ENCODE assay signal across 25 mouse cellular contexts in genomic region chr16:97321576-97321975, GRCm38 (mm10). TPM values are rescaled to one million over a fixed set of nuclear protein-coding genes. Genes with fewer than 3 reads are reported as not detected.
DNase-seq lines count a peak whose midpoint lies in the region; ATAC-seq and TF ChIP-seq lines count a peak whose summit lies in the region.
"Had no signal": no experiment of that assay in that cellular context is flagged by ENCODE, and none has a peak within 500 bp of the region (broad histone marks: within the 10 kb centered on the region; RNA-seq: fewer than 3 reads in every experiment).

No protein-coding gene starts in this region.

- H3K4me1 ChIP-seq in stomach, embryonic 16.5 days (ENCODE audit: control insufficient read depth, insufficient read depth, low read length): no peaks in the 10 kb centered on the region
- H3K4me1 ChIP-seq in stomach, postnatal 0 days (replicated peaks; ENCODE audit: control insufficient read depth, insufficient read depth): no peaks in the 10 kb centered on the region
- no peaks in the 10 kb centered on the region for H3K4me1 ChIP-seq in forebrain, embryonic 15.5 days
- H3K4me1 ChIP-seq: embryonic facial prominence, embryonic 12.5 days; forebrain, embryonic 13.5 days had no signal

- no peak for TF ChIP-seq EP300 in stomach, postnatal 0 days (optimal IDR thresholded peaks at IDR 0.05)

- H3K36me3 ChIP-seq in stomach, embryonic 16.5 days (ENCODE audit: control insufficient read depth, insufficient read depth, low read length): no peaks in the 10 kb centered on the region
- no peaks in the 10 kb centered on the region for H3K36me3 ChIP-seq in stomach, postnatal 0 days (ENCODE audit: control insufficient read depth, insufficient read depth, low read length)
- no peaks in the 10 kb centered on the region for H3K36me3 ChIP-seq in forebrain, embryonic 15.5 days
- H3K36me3 ChIP-seq: embryonic facial prominence, embryonic 10.5 days; embryonic facial prominence, embryonic 12.5 days; G1E had no signal

- ATAC-seq in stomach, embryonic 16.5 days (ENCODE audit: insufficient read depth, low FRiP score): 0 out of 2 replicates have a peak, but pooled peaks have one; percentile 25
- no peak for ATAC-seq in stomach, postnatal 0 days (ENCODE audit: low FRiP score, low TSS enrichment)
- no peak for ATAC-seq in forebrain, embryonic 15.5 days (replicated peaks)
- ATAC-seq: activated CD4-positive, CD25-positive, alpha-beta regulatory T cell, adult 4 months; CD4-positive, CD25-positive, alpha-beta regulatory T cell, adult 4 months; forebrain, embryonic 13.5 days; forebrain, embryonic 16.5 days; Patski had no signal

- no peak overlapping the region for H3K27ac ChIP-seq in stomach, embryonic 16.5 days (ENCODE audit: low read length)
- no peak overlapping the region for H3K27ac ChIP-seq in stomach, postnatal 0 days (replicated peaks)
- H3K27ac ChIP-seq in forebrain, embryonic 15.5 days (replicated peaks): no peak overlapping the region
- H3K27ac ChIP-seq: embryonic facial prominence, embryonic 10.5 days; embryonic facial prominence, embryonic 12.5 days; forebrain, embryonic 13.5 days had no signal

- H3K4me3 ChIP-seq in stomach, embryonic 16.5 days (replicated peaks; ENCODE audit: low read length): no peak overlapping the region
- no peak overlapping the region for H3K4me3 ChIP-seq in stomach, postnatal 0 days (ENCODE audit: low read depth, low read length)
- no peak overlapping the region for H3K4me3 ChIP-seq in forebrain, embryonic 15.5 days
- H3K4me3 ChIP-seq: embryonic facial prominence, embryonic 10.5 days; embryonic facial prominence, embryonic 12.5 days; forebrain, embryonic 13.5 days had no signal

- H3K27me3 ChIP-seq in stomach, embryonic 16.5 days (ENCODE audit: control insufficient read depth, insufficient read depth, low read length): no peaks in the 10 kb centered on the region
- H3K27me3 ChIP-seq in stomach, postnatal 0 days (ENCODE audit: control insufficient read depth, insufficient read depth, low read length): no peaks in the 10 kb centered on the region
- no peaks in the 10 kb centered on the region for H3K27me3 ChIP-seq in forebrain, embryonic 15.5 days
- H3K27me3 ChIP-seq: CH12.LX; embryonic facial prominence, embryonic 12.5 days; forebrain, embryonic 13.5 days had no signal

- TF ChIP-seq CTCF in stomach, postnatal 0 days (IDR thresholded peaks at IDR 0.05; ENCODE audit: low read depth): no peak

- no peak overlapping the region for H3K4me2 ChIP-seq in stomach, embryonic 16.5 days (ENCODE audit: low read depth, low read length)
- H3K4me2 ChIP-seq in stomach, postnatal 0 days (replicated peaks; ENCODE audit: low read depth): no peak overlapping the region
- H3K4me2 ChIP-seq in forebrain, embryonic 15.5 days (replicated peaks): no peak overlapping the region
- H3K4me2 ChIP-seq: embryonic facial prominence, embryonic 12.5 days; forebrain, embryonic 13.5 days had no signal

- no peaks in the 10 kb centered on the region for H3K9me3 ChIP-seq in stomach, embryonic 16.5 days (replicated peaks; ENCODE audit: control insufficient read depth, low read length)
- H3K9me3 ChIP-seq in stomach, postnatal 0 days (ENCODE audit: control insufficient read depth, low read length): no peaks in the 10 kb centered on the region
- no peaks in the 10 kb centered on the region for H3K9me3 ChIP-seq in forebrain, embryonic 15.5 days
- H3K9me3 ChIP-seq: embryonic facial prominence, embryonic 10.5 days; embryonic facial prominence, embryonic 12.5 days; forebrain, embryonic 13.5 days; G1E had no signal

- no peak for DNase-seq in stomach, postnatal 0 days (ENCODE audit: low spot score)
- DNase-seq in urinary bladder, postnatal 14 days (ENCODE audit: low spot score): peak; percentile 7
- DNase-seq in urinary bladder, postnatal 4 days (ENCODE audit: low spot score in 2 of 2): no peak
- peak; percentile 44 for DNase-seq in MN1 (ENCODE audit: low spot score)
- DNase-seq in layer of hippocampus, postnatal 25 days (ENCODE audit: extremely low spot score in 1 of 2, low spot score in 1 of 2): no peak
- DNase-seq: adrenal gland, adult 8-10 months; adrenal gland, postnatal 14 days; adrenal gland, postnatal 36 days; B cell, adult 2 months; cerebellum, adult 11-12 months; cerebellum, adult 2 months; cerebellum, adult 9-10 months; cerebellum, postnatal 10 days; cerebellum, postnatal 25 days had no signal

- WGBS in stomach, embryonic 16.5 days: 72% methylated on average over 3 of the region's 3 CpGs
- WGBS in stomach, postnatal 0 days: 78% methylated on average over 3 of the region's 3 CpGs
- 90% methylated on average over 3 of the region's 3 CpGs for WGBS in forebrain, embryonic 15.5 days

- H3K9ac ChIP-seq in stomach, embryonic 16.5 days (ENCODE audit: low read length): no peak overlapping the region
- no peak overlapping the region for H3K9ac ChIP-seq in stomach, postnatal 0 days (ENCODE audit: low read length)
- no peak overlapping the region for H3K9ac ChIP-seq in forebrain, embryonic 15.5 days (replicated peaks)
- H3K9ac ChIP-seq: embryonic facial prominence, embryonic 12.5 days; forebrain, embryonic 13.5 days had no signal

RNA-seq across cellular contexts. Expression of gene Bace2, which starts 35.0 kb away (rescaled TPM):
- polyA plus RNA-seq in stomach, embryonic 16.5 days (2015; fragmentation: Nextera tagmentation; extraction: Ambion mirVana): 116 and 154 TPM in 2 replicates
- polyA plus RNA-seq in stomach, postnatal 0 days (2015; fragmentation: Nextera tagmentation; extraction: Ambion mirVana): 205 and 216 TPM in 2 replicates
- 1 to 10 TPM; 3.2 to 4.0 TPM for total RNA-seq in layer of hippocampus, postnatal 25 days (2021)
- polyA plus RNA-seq in forebrain, embryonic 15.5 days (2015; fragmentation: Nextera tagmentation; extraction: Ambion mirVana): 1.0 and 2.1 TPM in 2 replicates
- polyA plus RNA-seq: G1E had no signal

Comparison
In these comparisons a context has a peak if more than half of its experiments do, and no peak if none do; other contexts are left out.
1. DNase-seq: peak in urinary bladder, postnatal 14 days (single experiment) and MN1 (single experiment); none in stomach, postnatal 0 days (single experiment), urinary bladder, postnatal 4 days (0 of 2) and layer of hippocampus, postnatal 25 days (0 of 2).
2. RNA of gene Bace2, which starts 35.0 kb away (polyA plus RNA-seq): 205 to 216 TPM in stomach, postnatal 0 days and 116 to 154 TPM in stomach, embryonic 16.5 days; 1.0 to 2.1 TPM in forebrain, embryonic 15.5 days; every median in the first group is over 10 times any median in the second.